Mouse (Mus musculus): ENCODE measurements around the gene Ier5. TPM values are rescaled to one million over a fixed set of nuclear protein-coding genes. Genes with fewer than 3 reads are reported as not detected.

Gene Ier5
- polyA plus RNA-seq, 1 experiment, result 21.1 TPM

DNA sequence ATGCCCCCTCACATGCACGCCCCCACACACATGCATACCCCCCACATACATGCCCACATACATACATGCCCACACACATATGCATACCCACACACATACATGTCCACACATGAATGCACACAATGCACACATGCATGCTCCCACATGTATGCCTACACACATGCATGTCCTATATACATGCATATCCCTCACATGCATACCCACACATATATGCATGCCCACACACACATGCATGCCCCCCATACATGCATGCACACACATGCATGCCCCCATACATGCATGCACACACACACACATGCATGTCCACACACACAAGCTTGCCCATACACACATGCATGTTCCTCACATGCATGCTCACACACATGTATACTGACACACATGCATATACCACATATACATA lies 13.4 kb upstream of the Ier5 start:
- Histone ChIP-seq H3K4me2 (ENCODE audit: low read depth) (no peak overlapping the region), H3K27me3 (ENCODE audit: control insufficient read depth, insufficient read depth, insufficient read length) (no peaks in the 10 kb centered on the region), H3K4me3 (no peak overlapping the region), H3ac (ENCODE audit: control insufficient read depth, insufficient read length) (no peak overlapping the region), H3K36me3 (ENCODE audit: control insufficient read depth, insufficient read depth) (no peaks in the 10 kb centered on the region), H3K79me2 (ENCODE audit: control insufficient read depth, insufficient read depth) (no peaks in the 10 kb centered on the region)
- TF ChIP-seq SRF (IDR thresholded peaks at IDR 0.05; ENCODE audit: control insufficient read depth, insufficient read length, low read depth) (no peak), POLR2AphosphoS2 (IDR thresholded peaks at IDR 0.05; ENCODE audit: insufficient read length, low read depth) (no peak), MYOG (IDR thresholded peaks at IDR 0.05; ENCODE audit: control insufficient read depth in 1 of 3, insufficient read depth in 1 of 3, insufficient read length in 2 of 3, low read depth in 2 of 3) (no peak), REST (IDR thresholded peaks at IDR 0.05; ENCODE audit: insufficient read depth, insufficient read length) (no peak), POLR2A (IDR thresholded peaks at IDR 0.05; ENCODE audit: insufficient read length, low read depth) (no peak), CEBPB (IDR thresholded peaks at IDR 0.05; ENCODE audit: insufficient read depth, poor library complexity, severe bottlenecking) (no peak), TCF12 (IDR thresholded peaks at IDR 0.05; ENCODE audit: insufficient read depth, poor library complexity, severe bottlenecking) (no peak), TCF3 (IDR thresholded peaks at IDR 0.05; ENCODE audit: insufficient read length, low read depth) (no peak), E2F4 (IDR thresholded peaks at IDR 0.05; ENCODE audit: insufficient read depth) (no peak), MAX (IDR thresholded peaks at IDR 0.05; ENCODE audit: low read depth) (no peak), USF1 (IDR thresholded peaks at IDR 0.05; ENCODE audit: low read depth) (no peak), MYOD1 (IDR thresholded peaks at IDR 0.05; ENCODE audit: control insufficient read depth in 1 of 3, insufficient read length in 2 of 3, low read depth in 2 of 3) (no peak)

DNA sequence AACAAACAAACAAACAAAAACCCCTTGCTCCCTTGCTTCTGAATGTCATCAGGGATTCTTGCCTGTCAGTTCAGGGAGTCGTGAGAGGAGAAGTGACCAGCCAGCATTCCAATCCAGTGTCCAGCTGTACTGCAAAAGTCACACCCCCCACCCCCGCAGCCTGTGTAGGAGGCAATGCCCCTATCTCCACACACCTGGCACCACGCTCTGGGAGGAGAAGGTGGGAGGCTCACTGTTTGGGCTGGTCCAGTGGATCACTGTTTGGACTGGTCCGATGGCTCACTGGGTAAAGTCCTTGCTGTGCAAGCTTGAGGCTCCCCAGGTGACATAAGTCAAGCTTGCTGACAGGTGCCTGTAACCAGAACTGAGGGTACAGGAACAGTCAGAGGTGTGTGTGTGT lies 12.7 kb upstream of the Ier5 start:
- TF ChIP-seq MYOG (IDR thresholded peaks at IDR 0.05; ENCODE audit: control insufficient read depth in 1 of 3, insufficient read depth in 1 of 3, insufficient read length in 2 of 3, low read depth in 2 of 3) (peak in 1 of 3 experiments; percentile 25), E2F4 (IDR thresholded peaks at IDR 0.05; ENCODE audit: insufficient read depth) (no peak)
- Histone ChIP-seq H3K27me3 (ENCODE audit: control insufficient read depth, insufficient read depth, insufficient read length) (no peaks in the 10 kb centered on the region), H3ac (ENCODE audit: control insufficient read depth, insufficient read length) (no peak overlapping the region), H3K4me2 (ENCODE audit: low read depth) (no peak overlapping the region), H3K36me3 (ENCODE audit: control insufficient read depth, insufficient read depth) (no peaks in the 10 kb centered on the region), H3K4me3 (no peak overlapping the region), H3K79me2 (ENCODE audit: control insufficient read depth, insufficient read depth) (no peaks in the 10 kb centered on the region)

DNA sequence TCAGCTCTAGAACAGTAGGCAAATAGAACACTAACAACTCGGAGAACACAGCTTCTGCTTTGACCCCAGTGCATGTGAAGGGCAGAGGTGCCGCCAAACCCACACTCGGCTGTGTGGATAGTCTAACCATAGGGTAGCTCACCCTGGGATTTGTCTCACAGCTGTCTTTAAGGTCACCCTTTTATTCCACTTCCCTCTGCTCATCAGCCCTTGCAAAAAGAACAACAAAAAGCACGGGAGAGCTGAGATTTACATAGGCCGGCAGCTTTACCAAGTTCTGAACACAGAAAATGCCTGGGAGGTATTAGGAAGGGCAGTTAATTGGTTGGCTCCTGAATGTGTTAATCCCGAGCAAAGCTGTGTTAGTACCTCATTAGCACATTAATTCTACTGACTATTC lies 12.1 kb upstream of the Ier5 start:
- no peak for TF ChIP-seq POLR2A (IDR thresholded peaks at IDR 0.05; ENCODE audit: insufficient read length, low read depth)
- no peak for TF ChIP-seq E2F4 (IDR thresholded peaks at IDR 0.05; ENCODE audit: insufficient read depth)
- no peak for TF ChIP-seq MAX (IDR thresholded peaks at IDR 0.05; ENCODE audit: low read depth)
- no peaks in the 10 kb centered on the region for H3K36me3 ChIP-seq (ENCODE audit: control insufficient read depth, insufficient read depth)
- H3ac ChIP-seq (ENCODE audit: control insufficient read depth, insufficient read length), result no peak overlapping the region
- no peaks in the 10 kb centered on the region for H3K79me2 ChIP-seq (ENCODE audit: control insufficient read depth, insufficient read depth)
- H3K4me3 ChIP-seq, result no peak overlapping the region
- no peak overlapping the region for H3K4me2 ChIP-seq (ENCODE audit: low read depth)
- no peaks in the 10 kb centered on the region for H3K27me3 ChIP-seq (ENCODE audit: control insufficient read depth, insufficient read depth, insufficient read length)

DNA sequence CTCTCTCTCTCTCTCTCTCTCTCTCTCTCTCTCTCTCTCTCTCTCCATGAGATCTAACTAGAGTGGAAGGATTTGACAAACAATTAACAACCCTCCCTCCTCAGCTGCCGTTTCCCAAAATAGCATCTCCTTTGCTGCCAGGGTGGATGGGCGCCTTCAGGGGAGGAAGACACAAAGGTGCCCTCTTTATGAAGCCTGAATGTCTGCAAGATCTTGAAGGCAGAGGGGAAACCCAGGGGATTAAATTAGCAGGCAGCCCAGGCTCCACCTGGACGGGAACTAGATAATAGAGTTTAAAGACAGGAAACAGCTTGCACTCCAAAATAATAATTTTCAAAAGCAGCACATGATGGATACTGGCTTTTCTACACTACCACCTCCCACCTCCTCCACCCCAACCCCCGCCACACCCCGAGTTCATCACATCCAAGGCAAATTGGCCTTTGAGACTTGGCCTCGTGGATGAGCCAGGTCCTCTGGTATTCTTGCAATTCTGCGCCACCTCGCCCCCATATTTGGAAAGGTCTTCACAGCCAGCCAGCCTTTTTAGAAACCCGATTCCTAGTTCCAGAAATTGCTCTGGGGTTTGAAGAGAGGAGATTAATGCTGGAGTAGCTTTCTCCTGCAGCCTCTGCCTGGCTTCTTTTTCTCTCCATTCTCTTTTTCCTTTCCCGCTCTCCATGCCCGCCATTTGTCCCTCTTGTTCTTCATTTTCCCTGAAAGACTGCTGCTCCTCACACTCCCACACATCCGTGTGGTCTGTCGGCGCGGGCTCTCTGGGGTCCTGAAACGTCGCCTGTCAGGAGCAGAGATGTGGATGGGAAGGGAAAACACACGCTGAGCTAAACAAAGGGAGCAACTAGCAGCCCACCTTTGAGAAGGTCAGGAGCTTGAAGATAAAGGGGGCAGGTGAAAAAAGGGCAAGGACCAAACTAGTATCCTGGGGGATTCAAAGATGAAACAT lies 10.2 kb upstream of the Ier5 start:
- Histone ChIP-seq H3K36me3 (ENCODE audit: control insufficient read depth, insufficient read depth) (no peaks in the 10 kb centered on the region), H3K27me3 (ENCODE audit: control insufficient read depth, insufficient read depth, insufficient read length) (no peaks in the 10 kb centered on the region), H3ac (ENCODE audit: control insufficient read depth, insufficient read length) (no peak overlapping the region), H3K79me2 (ENCODE audit: control insufficient read depth, insufficient read depth) (no peaks in the 10 kb centered on the region), H3K4me3 (peak overlapping the region; percentile 14), H3K4me2 (ENCODE audit: low read depth) (peak overlapping the region; percentile 93)
- TF ChIP-seq SRF (IDR thresholded peaks at IDR 0.05; ENCODE audit: control insufficient read depth, insufficient read length, low read depth) (peak; percentile 93), MAX (IDR thresholded peaks at IDR 0.05; ENCODE audit: low read depth) (no peak), MYOG (IDR thresholded peaks at IDR 0.05; ENCODE audit: control insufficient read depth in 1 of 3, insufficient read depth in 1 of 3, insufficient read length in 2 of 3, low read depth in 2 of 3) (peak in 2 of 3 experiments; percentile 71 to 74), MYOD1 (IDR thresholded peaks at IDR 0.05; ENCODE audit: control insufficient read depth in 1 of 3, insufficient read length in 2 of 3, low read depth in 2 of 3) (peak in 2 of 3 experiments; percentile 50 to 76), POLR2AphosphoS2 (IDR thresholded peaks at IDR 0.05; ENCODE audit: insufficient read length, low read depth) (no peak), CEBPB (IDR thresholded peaks at IDR 0.05; ENCODE audit: insufficient read depth, poor library complexity, severe bottlenecking) (no peak), USF1 (IDR thresholded peaks at IDR 0.05; ENCODE audit: low read depth) (no peak), REST (IDR thresholded peaks at IDR 0.05; ENCODE audit: insufficient read depth, insufficient read length) (no peak), TCF12 (IDR thresholded peaks at IDR 0.05; ENCODE audit: insufficient read depth, poor library complexity, severe bottlenecking) (no peak), POLR2A (IDR thresholded peaks at IDR 0.05; ENCODE audit: insufficient read length, low read depth) (no peak), E2F4 (IDR thresholded peaks at IDR 0.05; ENCODE audit: insufficient read depth) (no peak), TCF3 (IDR thresholded peaks at IDR 0.05; ENCODE audit: insufficient read length, low read depth) (no peak)

DNA sequence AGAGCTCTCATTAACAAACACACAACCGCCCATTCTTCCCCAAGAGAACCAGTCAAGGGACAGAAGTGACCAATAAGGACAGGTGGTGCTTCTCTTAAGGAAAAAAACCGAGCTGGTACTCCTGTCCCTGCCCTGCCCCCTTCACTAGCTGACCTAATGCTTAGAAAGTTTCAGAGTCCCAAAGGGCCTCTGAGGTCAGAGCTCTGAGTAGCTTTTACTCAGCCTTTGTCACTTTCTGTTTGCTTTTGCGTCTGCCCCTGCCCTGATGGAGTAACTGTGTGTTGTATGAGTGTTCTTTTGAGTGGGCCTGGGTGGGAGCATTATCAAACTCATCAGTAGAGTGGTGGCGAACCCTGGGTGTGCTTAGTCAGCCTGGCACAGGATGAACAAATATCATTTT lies 9.0 kb upstream of the Ier5 start:
- no peaks in the 10 kb centered on the region for H3K27me3 ChIP-seq (ENCODE audit: control insufficient read depth, insufficient read depth, insufficient read length)
- peak overlapping the region; percentile 93 for H3K4me2 ChIP-seq (ENCODE audit: low read depth)
- no peaks in the 10 kb centered on the region for H3K36me3 ChIP-seq (ENCODE audit: control insufficient read depth, insufficient read depth)
- H3K4me3 ChIP-seq, result peak overlapping the region; percentile 14
- no peak overlapping the region for H3ac ChIP-seq (ENCODE audit: control insufficient read depth, insufficient read length)
- TF ChIP-seq SRF (IDR thresholded peaks at IDR 0.05; ENCODE audit: control insufficient read depth, insufficient read length, low read depth) (no peak), CEBPB (IDR thresholded peaks at IDR 0.05; ENCODE audit: insufficient read depth, poor library complexity, severe bottlenecking) (0 out of 2 replicates have a peak, but pooled peaks have one; percentile 49), TCF3 (IDR thresholded peaks at IDR 0.05; ENCODE audit: insufficient read length, low read depth) (no peak), REST (IDR thresholded peaks at IDR 0.05; ENCODE audit: insufficient read depth, insufficient read length) (no peak), TCF12 (IDR thresholded peaks at IDR 0.05; ENCODE audit: insufficient read depth, poor library complexity, severe bottlenecking) (no peak), POLR2AphosphoS2 (IDR thresholded peaks at IDR 0.05; ENCODE audit: insufficient read length, low read depth) (no peak), MAX (IDR thresholded peaks at IDR 0.05; ENCODE audit: low read depth) (no peak), E2F4 (IDR thresholded peaks at IDR 0.05; ENCODE audit: insufficient read depth) (no peak), MYOD1 (IDR thresholded peaks at IDR 0.05; ENCODE audit: control insufficient read depth in 1 of 3, insufficient read length in 2 of 3, low read depth in 2 of 3) (peak in 2 of 3 experiments; percentile 29 to 49), USF1 (IDR thresholded peaks at IDR 0.05; ENCODE audit: low read depth) (no peak), MYOG (IDR thresholded peaks at IDR 0.05; ENCODE audit: control insufficient read depth in 1 of 3, insufficient read depth in 1 of 3, insufficient read length in 2 of 3, low read depth in 2 of 3) (peak in 1 of 3 experiments; percentile 1), POLR2A (IDR thresholded peaks at IDR 0.05; ENCODE audit: insufficient read length, low read depth) (peak; percentile 11)
- no peaks in the 10 kb centered on the region for H3K79me2 ChIP-seq (ENCODE audit: control insufficient read depth, insufficient read depth)

Measured in myocyte (in vitro differentiated cells).